In the genomic region with DNA sequence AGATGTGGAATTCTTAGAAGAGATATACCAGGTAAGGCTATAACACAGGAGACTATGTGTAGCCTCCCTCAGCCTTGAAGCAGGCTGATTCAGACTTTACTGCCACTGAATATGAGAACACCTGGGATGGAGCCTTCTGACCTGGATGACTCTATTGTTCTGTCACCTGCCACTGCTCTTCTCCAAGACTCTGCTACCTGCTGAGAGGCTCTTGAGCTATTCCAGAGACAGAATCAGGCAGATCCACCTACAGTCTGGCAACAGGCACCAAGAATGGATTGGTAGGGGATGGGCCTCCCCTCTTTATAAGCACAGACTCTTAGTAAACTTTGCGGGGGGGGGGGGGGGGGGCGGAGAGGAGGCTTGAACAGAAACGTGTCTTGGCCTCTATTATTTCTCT, we compare ENCODE assay signal across 16 mouse cellular contexts.
"Had no signal": no experiment of that assay in that cellular context is flagged by ENCODE, and none has a peak within 500 bp of the region (broad histone marks: within the 10 kb centered on the region; RNA-seq: fewer than 3 reads in every experiment).

No protein-coding gene starts in this region.

- H3K9ac ChIP-seq: neural tube, embryonic 13.5 days; neural tube, embryonic 15.5 days; stomach, embryonic 15.5 days had no signal

- H3K4me3 ChIP-seq: neural tube, embryonic 13.5 days; neural tube, embryonic 15.5 days; stomach, embryonic 15.5 days had no signal

- DNase-seq: retina, postnatal 1 day; right cerebral cortex, adult 18-20 months; right cerebral cortex, postnatal 14 days; right cerebral cortex, postnatal 25 days; right cerebral cortex, postnatal 4 days; spleen, adult 18-20 months; thymus, adult 18-20 months; thymus, adult 2 months; thymus, postnatal 14 days; thymus, postnatal 25 days; thymus, postnatal 36 days; thymus, postnatal 4 days had no signal

- H3K36me3 ChIP-seq: neural tube, embryonic 13.5 days; neural tube, embryonic 15.5 days; stomach, embryonic 15.5 days had no signal

- H3K4me1 ChIP-seq: neural tube, embryonic 13.5 days; neural tube, embryonic 15.5 days; stomach, embryonic 15.5 days had no signal

- H3K9me3 ChIP-seq: neural tube, embryonic 13.5 days; neural tube, embryonic 15.5 days; stomach, embryonic 15.5 days had no signal

- H3K27ac ChIP-seq: neural tube, embryonic 13.5 days; neural tube, embryonic 15.5 days; stomach, embryonic 15.5 days; stomach, postnatal 0 days had no signal
